27 mouse cellular contexts compared by ENCODE assay signal in genomic region chr1:160805268-160805667, GRCm38 (mm10). TPM values are rescaled to one million over a fixed set of nuclear protein-coding genes. Genes with fewer than 3 reads are reported as not detected.
A peak's percentile ranks its signal among the peaks of the same experiment; 100 is the strongest.
DNase-seq lines count a peak whose midpoint lies in the region; ATAC-seq and TF ChIP-seq lines count a peak whose summit lies in the region.
"Had no signal": no experiment of that assay in that cellular context is flagged by ENCODE, and none has a peak within 500 bp of the region (broad histone marks: within the 10 kb centered on the region; RNA-seq: fewer than 3 reads in every experiment).

No protein-coding gene starts in this region.

- H3K4me3 ChIP-seq in lung, postnatal 0 days (ENCODE audit: low read depth, low read length), result no peak overlapping the region
- H3K4me3 ChIP-seq: embryonic facial prominence, embryonic 10.5 days; embryonic facial prominence, embryonic 13.5 days; erythroblast, embryonic 14.5 days; forebrain, embryonic 12.5 days; forebrain, embryonic 15.5 days; hindbrain, embryonic 10.5 days; hindbrain, embryonic 13.5 days had no signal

- no peaks in the 10 kb centered on the region for H3K9me3 ChIP-seq in lung, postnatal 0 days (ENCODE audit: low read length)
- H3K9me3 ChIP-seq: embryonic facial prominence, embryonic 10.5 days; embryonic facial prominence, embryonic 13.5 days; forebrain, embryonic 12.5 days; forebrain, embryonic 15.5 days; hindbrain, embryonic 10.5 days; hindbrain, embryonic 13.5 days had no signal

- H3K27me3 ChIP-seq in lung, postnatal 0 days (replicated peaks; ENCODE audit: insufficient read depth, low read length), result no peaks in the 10 kb centered on the region
- H3K27me3 ChIP-seq: embryonic facial prominence, embryonic 13.5 days; forebrain, embryonic 12.5 days; forebrain, embryonic 15.5 days; hindbrain, embryonic 13.5 days had no signal

- TF ChIP-seq EP300 in lung, postnatal 0 days (IDR thresholded peaks at IDR 0.05), result no peak

- peak; percentile 51 for DNase-seq in CD4-positive helper T cell, adult 2 months (ENCODE audit: low read depth, low spot score)
- no peak for DNase-seq in lung, postnatal 0 days (ENCODE audit: low spot score)
- DNase-seq in spleen, adult 12 weeks (ENCODE audit: low spot score), result no peak
- no peak for DNase-seq in gastrocnemius, adult 8-10 months (ENCODE audit: low spot score in 2 of 2)
- DNase-seq: adrenal gland, adult 2 months; adrenal gland, postnatal 25 days; B cell, adult 2 months; cerebellum, adult 11-12 months; cerebellum, adult 8-10 months; cerebellum, postnatal 10 days; cerebellum, postnatal 36 days; embryo, embryonic 11 days; gastrocnemius, postnatal 10 days; gastrocnemius, postnatal 36 days; heart, postnatal 36 days had no signal

- no peaks in the 10 kb centered on the region for H3K4me1 ChIP-seq in lung, postnatal 0 days (ENCODE audit: insufficient read depth, low read depth, low read length)
- H3K4me1 ChIP-seq: embryonic facial prominence, embryonic 10.5 days; embryonic facial prominence, embryonic 13.5 days; forebrain, embryonic 12.5 days; forebrain, embryonic 15.5 days; hindbrain, embryonic 10.5 days; hindbrain, embryonic 13.5 days had no signal

- no peak overlapping the region for H3K4me2 ChIP-seq in lung, postnatal 0 days (replicated peaks; ENCODE audit: low read depth, low read length)
- H3K4me2 ChIP-seq: embryonic facial prominence, embryonic 13.5 days; forebrain, embryonic 12.5 days; forebrain, embryonic 15.5 days; heart, embryonic 11.5 days; hindbrain, embryonic 13.5 days had no signal

- WGBS in lung, postnatal 0 days, result 32% methylated on average over 2 of the region's 2 CpGs

- no peaks in the 10 kb centered on the region for H3K36me3 ChIP-seq in lung, postnatal 0 days (ENCODE audit: insufficient read depth, low read length)
- H3K36me3 ChIP-seq: embryonic facial prominence, embryonic 10.5 days; embryonic facial prominence, embryonic 13.5 days; forebrain, embryonic 12.5 days; forebrain, embryonic 15.5 days; hindbrain, embryonic 10.5 days; hindbrain, embryonic 13.5 days had no signal

- H3K27ac ChIP-seq in lung, postnatal 0 days (ENCODE audit: low read length), result no peak overlapping the region
- H3K27ac ChIP-seq: embryonic facial prominence, embryonic 10.5 days; embryonic facial prominence, embryonic 13.5 days; forebrain, embryonic 12.5 days; forebrain, embryonic 15.5 days; hindbrain, embryonic 10.5 days; hindbrain, embryonic 13.5 days had no signal

- no peak overlapping the region for H3K9ac ChIP-seq in lung, postnatal 0 days (replicated peaks; ENCODE audit: low read depth)
- H3K9ac ChIP-seq: embryonic facial prominence, embryonic 13.5 days; forebrain, embryonic 12.5 days; forebrain, embryonic 15.5 days; hindbrain, embryonic 13.5 days had no signal

- no peak for TF ChIP-seq CTCF in lung, postnatal 0 days (IDR thresholded peaks at IDR 0.05)

- peak; percentile 36 for ATAC-seq in CD4-positive, CD25-positive, alpha-beta regulatory T cell, adult 4 months
- peak; percentile 37 for ATAC-seq in inflammation-experienced regulatory T-cells, adult 6 months
- no peak for ATAC-seq in lung, postnatal 0 days
- ATAC-seq: forebrain, embryonic 15.5 days; hindbrain, embryonic 16.5 days; intestine, postnatal 0 days had no signal

RNA-seq across cellular contexts. Expression of gene Rabgap1l, which starts 12.3 kb away (rescaled TPM):
- polyA plus RNA-seq in CD4-positive, CD25-positive, alpha-beta regulatory T cell, adult 4 months (2017; shearing (Covaris generic)), result 100 to 1,000 TPM; 268 to 348 TPM
- polyA plus RNA-seq in inflammation-experienced regulatory T-cells, adult 6 months (2017; shearing (Covaris generic)), result 100 to 1,000 TPM; 237 to 400 (median 301) TPM
- polyA plus RNA-seq in lung, postnatal 0 days (2015; fragmentation: Nextera tagmentation; extraction: Ambion mirVana), result 31.4 and 42.0 TPM in 2 replicates
- 10 to 100 TPM in 2 of 4 experiments, 1 to 10 TPM in 2; 7.3 to 13.5 (median 11.4) TPM for total RNA-seq in gastrocnemius, adult 8-10 months (2022)
